Mouse (Mus musculus) cerebellum, adult 2 months (tissue): ENCODE results near the gene Gpr183.

Source experiments
- CTCF ChIP-seq: fragments of 200-500 bp; IDR thresholded peaks from 2 replicates; pipeline ENCODE4 v1.5.1; 2011; ENCODE audit warnings: low read depth, mild to moderate bottlenecking, control low read depth, low read length, moderate library complexity, borderline replicate concordance; ENCODE audit not compliant: insufficient read depth
- POLR2A ChIP-seq: fragments of 200-500 bp; IDR thresholded peaks from 2 replicates; pipeline ENCODE4 v1.6.1; 2011; ENCODE audit warnings: low read length, control low read depth, borderline replicate concordance; ENCODE audit not compliant: insufficient read depth

- no peak for TF ChIP-seq CTCF
- TF ChIP-seq POLR2A: no peak
These were observed 5.4 kb downstream of the Gpr183 start for GRCm38 (mm10) chr14:121959538-121959980.
